11 mouse cellular contexts compared by ENCODE assay signal in genomic region chr4:45474832-45475231, GRCm38 (mm10). TPM values are rescaled to one million over a fixed set of nuclear protein-coding genes. Genes with fewer than 3 reads are reported as not detected.
A peak's percentile ranks its signal among the peaks of the same experiment; 100 is the strongest.
DNase-seq lines count a peak whose midpoint lies in the region; ATAC-seq lines count a peak whose summit lies in the region.
"Had no signal": no experiment of that assay in that cellular context is flagged by ENCODE, and none has a peak within 500 bp of the region (broad histone marks: within the 10 kb centered on the region; RNA-seq: fewer than 3 reads in every experiment).

No protein-coding gene starts in this region.

- no peaks in the 10 kb centered on the region for H3K27me3 ChIP-seq in kidney, embryonic 16.5 days (ENCODE audit: insufficient read depth, low read length)
- no peaks in the 10 kb centered on the region for H3K27me3 ChIP-seq in heart, embryonic 16.5 days (ENCODE audit: control insufficient read depth, insufficient read depth, low read length)
- H3K27me3 ChIP-seq: midbrain, embryonic 13.5 days had no signal

- ATAC-seq in kidney, embryonic 16.5 days (ENCODE audit: low FRiP score, low TSS enrichment): no peak
- no peak for ATAC-seq in heart, embryonic 16.5 days (replicated peaks; ENCODE audit: extremely low read depth, insufficient read depth, low FRiP score)
- no peak for ATAC-seq in monocyte, adult 5-6 weeks (replicated peaks; ENCODE audit: insufficient number of reproducible peaks, low FRiP score, low TSS enrichment, poor library complexity, severe bottlenecking)
- ATAC-seq: activated CD4-positive, CD25-positive, alpha-beta regulatory T cell, adult 4 months; midbrain, embryonic 13.5 days had no signal

- H3K4me3 ChIP-seq in kidney, embryonic 16.5 days (ENCODE audit: low read length): no peak overlapping the region
- H3K4me3 ChIP-seq in heart, embryonic 16.5 days (ENCODE audit: low read length): no peak overlapping the region
- H3K4me3 ChIP-seq: limb, embryonic 13.5 days; midbrain, embryonic 13.5 days had no signal

- no peak overlapping the region for H3K4me2 ChIP-seq in kidney, embryonic 16.5 days (replicated peaks; ENCODE audit: low read depth, low read length)
- H3K4me2 ChIP-seq in heart, embryonic 16.5 days (ENCODE audit: low read depth, low read length): no peak overlapping the region
- H3K4me2 ChIP-seq: limb, embryonic 13.5 days; midbrain, embryonic 13.5 days had no signal

- H3K9me3 ChIP-seq in kidney, embryonic 16.5 days (ENCODE audit: low read length): peaks cover 6% of the 10 kb centered on the region; the same call in 1 of the 2 replicates
- H3K9me3 ChIP-seq in heart, embryonic 16.5 days (replicated peaks; ENCODE audit: control insufficient read depth, low read length): no peaks in the 10 kb centered on the region
- H3K9me3 ChIP-seq: midbrain, embryonic 13.5 days had no signal

- no peak overlapping the region for H3K27ac ChIP-seq in kidney, embryonic 16.5 days (ENCODE audit: low read length)
- H3K27ac ChIP-seq in heart, embryonic 16.5 days (ENCODE audit: low read length): peak overlapping the region; percentile 95
- H3K27ac ChIP-seq: limb, embryonic 13.5 days; midbrain, embryonic 13.5 days had no signal

- 77% methylated on average over 5 of the region's 5 CpGs for WGBS in kidney, embryonic 16.5 days
- WGBS in heart, embryonic 16.5 days: 30% methylated on average over 5 of the region's 5 CpGs

- H3K9ac ChIP-seq in kidney, embryonic 16.5 days (replicated peaks; ENCODE audit: low read length): no peak overlapping the region
- peak overlapping the region; percentile 15; the same call in 1 of the 2 replicates for H3K9ac ChIP-seq in heart, embryonic 16.5 days (ENCODE audit: low read length)
- H3K9ac ChIP-seq: limb, embryonic 13.5 days; midbrain, embryonic 13.5 days had no signal

- no peaks in the 10 kb centered on the region for H3K36me3 ChIP-seq in kidney, embryonic 16.5 days (ENCODE audit: insufficient read depth, low read length)
- H3K36me3 ChIP-seq in heart, embryonic 16.5 days (ENCODE audit: control insufficient read depth, insufficient read depth): peaks cover 4% of the 10 kb centered on the region; the same call in 1 of the 2 replicates
- H3K36me3 ChIP-seq: midbrain, embryonic 13.5 days had no signal

- H3K4me1 ChIP-seq in kidney, embryonic 16.5 days (ENCODE audit: insufficient read depth, low read length): peaks cover 46% of the 10 kb centered on the region
- peaks cover 89% of the 10 kb centered on the region for H3K4me1 ChIP-seq in heart, embryonic 16.5 days (ENCODE audit: control insufficient read depth, insufficient read depth, low read length)

- peak; percentile 49 to 82 for DNase-seq in kidney, postnatal 25 days
- DNase-seq in gastrocnemius, adult 8-10 months (ENCODE audit: low spot score in 2 of 2): peak; percentile 45 to 62
- DNase-seq in skeletal muscle tissue, adult 2 months (ENCODE audit: low read depth, low spot score): peak; percentile 72
- no peak for DNase-seq in right cerebral cortex, adult 2 months (ENCODE audit: low spot score in 2 of 2)
- no peak for DNase-seq in layer of hippocampus, postnatal 25 days (ENCODE audit: extremely low spot score in 1 of 2, low spot score in 1 of 2)

RNA-seq across cellular contexts. Expression of gene Shb, which starts 57.4 kb away (rescaled TPM):
- polyA plus RNA-seq in kidney, embryonic 16.5 days (2015; fragmentation: Nextera tagmentation; extraction: Ambion mirVana): 2.7 and 3.1 TPM in 2 replicates
- 1 to 10 TPM; 4.1 to 8.8 (median 6.6) TPM for total RNA-seq in gastrocnemius, adult 8-10 months (2022)
- 7.6 and 9.2 TPM in 2 replicates for polyA plus RNA-seq in heart, embryonic 16.5 days (2015; fragmentation: Nextera tagmentation; extraction: Ambion mirVana)
- total RNA-seq in monocyte, adult 5-6 weeks (2017): 1.0 to 3.3 TPM (median 1.1 TPM) in 3 replicates
- total RNA-seq in layer of hippocampus, postnatal 25 days (2021): 10 to 100 TPM; 16.1 to 18.8 TPM
- polyA plus RNA-seq: activated CD4-positive, CD25-positive, alpha-beta regulatory T cell, adult 4 months had no signal

Comparison
In these comparisons a context has a peak if more than half of its experiments do, and no peak if none do; other contexts are left out.
1. DNase-seq: peak in kidney, postnatal 25 days (2 of 2), gastrocnemius, adult 8-10 months (2 of 2) and skeletal muscle tissue, adult 2 months (single experiment); none in right cerebral cortex, adult 2 months (0 of 2) and layer of hippocampus, postnatal 25 days (0 of 2).